Mouse (Mus musculus) liver, embryonic 14 days (tissue): Measurements from ENCODE around the gene D430042O09Rik. TPM values are rescaled to one million over a fixed set of nuclear protein-coding genes. Genes with fewer than 3 reads are reported as not detected.

Experiments used
- polyA plus RNA-seq: library from polyadenylated mRNA; depleted of rRNA; stranded (reverse); fragments of >200 nt; gene quantifications from 2 replicates; pipeline ENCODE4 v1.2.3, GENCODE M21; 2012; rRNA removed

D430042O09Rik gene
- 1.9 and 2.5 TPM in 2 replicates for polyA plus RNA-seq

DNA sequence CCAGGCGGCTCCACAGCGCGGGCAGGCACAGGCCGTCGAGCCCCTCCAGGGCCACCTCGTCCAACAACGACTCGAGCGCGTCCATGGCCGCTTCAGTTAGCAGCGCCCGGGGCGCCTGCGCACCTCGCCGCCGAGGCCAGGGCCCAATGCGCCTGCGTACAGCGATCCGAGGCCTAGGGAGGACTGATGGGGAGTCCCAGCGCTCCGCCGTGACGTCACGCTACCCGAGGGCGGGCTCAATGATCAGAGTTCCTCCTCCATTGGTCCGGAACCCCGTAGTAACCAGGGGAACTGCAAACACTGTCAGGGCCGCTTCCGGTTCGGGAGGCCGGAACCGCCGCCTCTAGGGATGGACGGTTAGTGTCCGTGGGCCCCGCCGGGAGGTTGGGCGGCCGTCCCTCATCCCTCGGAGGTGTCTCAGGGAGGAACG, at the start of gene D430042O09Rik, which contains the start of gene Gtf3c1:
Gene D430042O09Rik (plus strand): TSS at position 296 of the 430 bp plus-strand sequence.
Gene Gtf3c1 (minus strand): TSS at position 188 of the 430 bp plus-strand sequence.

Other genes starting within 250 kb of the D430042O09Rik start
- gene Nsmce1, start 216.3 kb upstream of the D430042O09Rik start, polyA plus RNA-seq: 45.1 and 48.8 TPM in 2 replicates
- 2.2 and 2.9 TPM in 2 replicates for gene Il4ra, start 155.8 kb upstream of the D430042O09Rik start, polyA plus RNA-seq
- gene Il21r, start 104.5 kb upstream of the D430042O09Rik start, polyA plus RNA-seq: 1.1 and 1.2 TPM in 2 replicates
- 6.3 and 6.7 TPM in 2 replicates for gene Gtf3c1, start 108 bp upstream of the D430042O09Rik start, polyA plus RNA-seq